Mouse (Mus musculus) erythroblast, embryonic 14.5 days (primary cell): ENCODE results near the gene Abhd17b.

Experiments used
- GATA1 ChIP-seq: IDR thresholded peaks from 2 replicates; pipeline ENCODE4 v1.6.1; 2012; ENCODE audit warnings: low read length, inconsistent platforms, mixed read lengths
- TAL1 ChIP-seq: IDR thresholded peaks from 3 replicates; pipeline ENCODE4 v1.6.1; 2012; ENCODE audit warnings: low read length, inconsistent platforms, mixed read lengths

DNA sequence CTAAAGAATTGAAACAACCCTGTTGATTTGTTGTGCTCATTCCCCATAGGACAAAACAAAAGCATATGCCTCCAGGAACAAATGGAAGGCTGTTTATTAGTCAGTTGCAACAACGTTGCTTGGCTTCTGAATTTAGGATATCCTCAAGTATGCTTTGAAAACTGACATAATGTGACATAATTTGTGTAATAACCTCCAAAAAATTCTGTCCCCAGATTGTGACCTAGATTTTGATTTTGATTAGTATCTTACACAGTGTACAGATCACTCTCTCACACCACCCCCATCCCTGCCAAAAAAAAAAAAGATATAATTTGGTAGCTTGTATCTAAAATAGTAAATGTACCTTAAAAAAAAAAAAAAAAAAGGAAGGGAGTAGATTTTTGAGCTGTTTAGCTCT, 7.7 kb downstream of the Abhd17b start:
- TF ChIP-seq GATA1 = no peak
- no peak for TF ChIP-seq TAL1
